Mouse (Mus musculus) liver, adult 2 months (tissue): ENCODE measurements at regions not wholly inside any gene's neighbourhood (a gene's known extent, or its start where the extent isn't known, plus 50 kb on each side); places are given as distances from the start of the nearest gene placed in this dataset.

Experiments used
- CTCF ChIP-seq: fragments of 200-500 bp; IDR thresholded peaks from 2 replicates; pipeline ENCODE4 v1.5.1; 2011; ENCODE audit warnings: low read depth, low read length, control low read depth
- POLR2A ChIP-seq: fragments of 200-500 bp; IDR thresholded peaks from 2 replicates; pipeline ENCODE4 v1.6.1; 2011; ENCODE audit warnings: low read length, control low read depth; ENCODE audit not compliant: insufficient read depth; ENCODE audit errors: extremely low read depth

GRCm38 (mm10) chr7:51221351-51221750, 289.5 kb upstream of the Ano5 start:
- TF ChIP-seq POLR2A (no peak), CTCF (no peak)
